Mouse (Mus musculus): ENCODE measurements at regions not wholly inside any gene's neighbourhood (a gene's known extent, or its start where the extent isn't known, plus 50 kb on each side); places are given as distances from the start of the nearest gene placed in this dataset.

DNA sequence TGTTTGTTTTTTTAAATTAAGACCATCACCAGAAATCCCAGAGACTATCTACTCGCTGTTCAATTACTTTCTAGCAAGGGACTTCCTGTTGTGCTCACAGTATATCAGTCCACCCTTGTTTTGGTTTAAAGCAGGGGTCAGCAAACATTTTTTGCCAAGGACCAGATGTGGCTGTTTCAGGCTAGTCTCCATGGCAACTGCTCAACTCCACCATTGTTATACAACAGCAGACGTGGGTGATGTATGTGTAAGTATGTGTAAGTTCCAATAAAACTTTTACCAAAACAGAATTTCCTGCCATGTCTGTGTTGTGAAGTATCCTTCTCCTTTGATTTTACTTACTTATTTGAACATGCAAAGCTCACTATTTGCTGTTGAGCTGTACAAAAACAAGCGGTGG, 259.9 kb downstream of the Dhx15 start:
- Histone ChIP-seq H3K27ac (ENCODE audit: insufficient read depth, low read length) (no peak overlapping the region), H3K36me3 (ENCODE audit: control insufficient read depth, insufficient read depth, low read length) (no peaks in the 10 kb centered on the region), H3K4me1 (ENCODE audit: control insufficient read depth, insufficient read depth, insufficient read length) (no peaks in the 10 kb centered on the region), H3K27me3 (ENCODE audit: control insufficient read depth, insufficient read depth, low read length) (no peaks in the 10 kb centered on the region), H3K4me3 (ENCODE audit: extremely low read depth, insufficient read depth, insufficient read length) (no peak overlapping the region)
- DNase-seq (ENCODE audit: low read depth in 1 of 2, low spot score in 2 of 2), result no peak
- WGBS, result 93% methylated on average over 3 of the region's 3 CpGs
- TF ChIP-seq CTCF (IDR thresholded peaks at IDR 0.05; ENCODE audit: extremely low read depth, insufficient read depth, insufficient read length, insufficient replicate concordance) (no peak), POLR2A (IDR thresholded peaks at IDR 0.05; ENCODE audit: low read depth, low read length) (no peak)

DNA sequence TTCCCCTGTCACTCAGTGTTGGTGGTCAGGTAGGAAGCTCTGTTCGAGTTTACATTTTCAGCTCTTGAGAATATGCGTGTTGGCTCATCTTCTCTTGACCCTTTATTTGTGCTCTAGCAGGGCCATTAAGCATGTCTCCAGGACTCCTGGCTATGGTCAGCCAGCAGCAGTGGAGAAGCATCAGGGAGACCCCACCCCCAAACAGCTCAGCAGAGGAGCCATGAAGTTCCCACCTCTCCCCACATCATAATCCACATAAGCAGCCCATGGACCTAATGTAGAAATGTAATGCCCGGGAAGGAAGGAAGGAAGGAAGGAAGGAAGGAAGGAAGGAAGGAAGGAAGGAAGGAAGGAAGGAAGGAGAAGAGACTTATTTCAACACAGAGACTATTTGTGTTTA, 261.5 kb downstream of the Dhx15 start:
- H3K36me3 ChIP-seq (ENCODE audit: control insufficient read depth, insufficient read depth, low read length), result no peaks in the 10 kb centered on the region
- no peaks in the 10 kb centered on the region for H3K27me3 ChIP-seq (ENCODE audit: control insufficient read depth, insufficient read depth, low read length)
- H3K4me1 ChIP-seq (ENCODE audit: control insufficient read depth, insufficient read depth, insufficient read length), result no peaks in the 10 kb centered on the region
- H3K4me3 ChIP-seq (ENCODE audit: extremely low read depth, insufficient read depth, insufficient read length), result no peak overlapping the region
- WGBS, result 87% methylated on average over 3 of the region's 3 CpGs
- H3K27ac ChIP-seq (ENCODE audit: insufficient read depth, low read length), result no peak overlapping the region
- TF ChIP-seq POLR2A (IDR thresholded peaks at IDR 0.05; ENCODE audit: low read depth, low read length) (no peak), CTCF (IDR thresholded peaks at IDR 0.05; ENCODE audit: extremely low read depth, insufficient read depth, insufficient read length, insufficient replicate concordance) (no peak)
- no peak for DNase-seq (ENCODE audit: low read depth in 1 of 2, low spot score in 2 of 2)

DNA sequence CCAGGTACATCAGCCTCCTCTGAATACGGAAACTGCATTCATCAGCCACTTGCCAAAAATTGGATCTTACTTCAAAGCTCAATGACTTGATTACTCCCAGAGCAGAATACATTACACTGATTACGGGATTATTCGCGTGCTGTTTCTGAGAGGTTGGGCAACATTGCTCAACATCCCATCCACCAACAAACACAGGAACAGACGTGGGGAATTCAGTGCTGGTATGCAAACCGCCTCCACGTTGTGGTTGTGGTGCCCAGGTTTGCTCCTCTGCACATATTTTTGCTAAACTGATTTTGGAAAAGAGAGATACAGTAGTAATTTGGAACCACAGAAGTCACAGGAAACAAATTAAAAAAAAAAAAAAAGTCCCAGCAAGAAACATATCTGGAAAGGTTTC, 266.9 kb downstream of the Dhx15 start:
- Histone ChIP-seq H3K27me3 (ENCODE audit: control insufficient read depth, insufficient read depth, low read length) (no peaks in the 10 kb centered on the region), H3K27ac (ENCODE audit: insufficient read depth, low read length) (no peak overlapping the region), H3K36me3 (ENCODE audit: control insufficient read depth, insufficient read depth, low read length) (no peaks in the 10 kb centered on the region), H3K4me3 (ENCODE audit: extremely low read depth, insufficient read depth, insufficient read length) (no peak overlapping the region), H3K4me1 (ENCODE audit: control insufficient read depth, insufficient read depth, insufficient read length) (no peaks in the 10 kb centered on the region)
- TF ChIP-seq CTCF (IDR thresholded peaks at IDR 0.05; ENCODE audit: extremely low read depth, insufficient read depth, insufficient read length, insufficient replicate concordance) (no peak), POLR2A (IDR thresholded peaks at IDR 0.05; ENCODE audit: low read depth, low read length) (no peak)
- WGBS, result 77% methylated on average over 7 of the region's 7 CpGs
- DNase-seq (ENCODE audit: low read depth in 1 of 2, low spot score in 2 of 2), result no peak

DNA sequence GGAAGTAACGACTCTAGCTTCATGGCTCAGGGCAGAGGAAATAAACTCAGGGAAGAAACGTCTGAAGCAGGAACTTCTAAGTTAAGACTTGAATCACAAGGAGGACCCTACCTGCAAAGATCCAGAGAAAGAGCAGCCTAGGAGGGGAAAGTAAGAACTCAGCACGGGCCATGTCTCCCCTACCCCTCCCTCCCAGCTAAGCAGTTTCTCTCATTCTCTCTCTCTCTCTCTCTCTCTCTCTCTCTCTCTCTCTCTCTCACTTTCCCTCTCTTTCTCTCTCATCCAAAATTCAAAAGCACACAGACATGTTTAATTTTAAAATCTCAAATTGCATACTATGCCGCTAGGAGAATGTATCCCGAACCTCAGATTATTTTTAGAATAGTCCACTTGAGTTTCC, 267.3 kb downstream of the Dhx15 start:
- Histone ChIP-seq H3K4me3 (ENCODE audit: extremely low read depth, insufficient read depth, insufficient read length) (no peak overlapping the region), H3K36me3 (ENCODE audit: control insufficient read depth, insufficient read depth, low read length) (no peaks in the 10 kb centered on the region), H3K27ac (ENCODE audit: insufficient read depth, low read length) (no peak overlapping the region), H3K27me3 (ENCODE audit: control insufficient read depth, insufficient read depth, low read length) (no peaks in the 10 kb centered on the region), H3K4me1 (ENCODE audit: control insufficient read depth, insufficient read depth, insufficient read length) (no peaks in the 10 kb centered on the region)
- TF ChIP-seq POLR2A (IDR thresholded peaks at IDR 0.05; ENCODE audit: low read depth, low read length) (no peak), CTCF (IDR thresholded peaks at IDR 0.05; ENCODE audit: extremely low read depth, insufficient read depth, insufficient read length, insufficient replicate concordance) (no peak)
- WGBS, result 52% methylated on average over 5 of the region's 5 CpGs
- no peak for DNase-seq (ENCODE audit: low read depth in 1 of 2, low spot score in 2 of 2)

DNA sequence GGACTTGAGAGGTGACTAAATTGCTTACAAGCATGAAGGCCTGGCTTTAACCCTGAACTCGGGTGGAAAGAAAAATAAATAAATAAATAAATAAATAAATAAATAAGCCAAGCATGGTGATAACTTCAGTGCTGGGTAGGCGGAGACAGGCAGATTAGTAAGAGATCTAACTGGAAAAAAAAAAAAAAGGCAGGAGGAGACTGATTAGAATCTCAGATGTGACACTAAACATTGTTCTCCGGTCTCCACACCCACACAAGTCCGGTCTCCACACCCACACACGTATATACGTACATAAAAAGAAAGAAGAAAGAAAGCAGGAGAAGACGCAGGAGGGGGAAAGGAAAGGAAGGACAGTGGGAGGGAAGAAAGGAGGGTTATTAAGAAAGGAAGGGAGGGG, 267.8 kb downstream of the Dhx15 start:
- no peaks in the 10 kb centered on the region for H3K4me1 ChIP-seq (ENCODE audit: control insufficient read depth, insufficient read depth, insufficient read length)
- no peak overlapping the region for H3K4me3 ChIP-seq (ENCODE audit: extremely low read depth, insufficient read depth, insufficient read length)
- no peak for DNase-seq (ENCODE audit: low read depth in 1 of 2, low spot score in 2 of 2)
- 78% methylated on average over 7 of the region's 7 CpGs for WGBS
- no peaks in the 10 kb centered on the region for H3K27me3 ChIP-seq (ENCODE audit: control insufficient read depth, insufficient read depth, low read length)
- no peak for TF ChIP-seq POLR2A (IDR thresholded peaks at IDR 0.05; ENCODE audit: low read depth, low read length)
- TF ChIP-seq CTCF (IDR thresholded peaks at IDR 0.05; ENCODE audit: extremely low read depth, insufficient read depth, insufficient read length, insufficient replicate concordance), result no peak
- H3K27ac ChIP-seq (ENCODE audit: insufficient read depth, low read length), result no peak overlapping the region
- H3K36me3 ChIP-seq (ENCODE audit: control insufficient read depth, insufficient read depth, low read length), result no peaks in the 10 kb centered on the region

DNA sequence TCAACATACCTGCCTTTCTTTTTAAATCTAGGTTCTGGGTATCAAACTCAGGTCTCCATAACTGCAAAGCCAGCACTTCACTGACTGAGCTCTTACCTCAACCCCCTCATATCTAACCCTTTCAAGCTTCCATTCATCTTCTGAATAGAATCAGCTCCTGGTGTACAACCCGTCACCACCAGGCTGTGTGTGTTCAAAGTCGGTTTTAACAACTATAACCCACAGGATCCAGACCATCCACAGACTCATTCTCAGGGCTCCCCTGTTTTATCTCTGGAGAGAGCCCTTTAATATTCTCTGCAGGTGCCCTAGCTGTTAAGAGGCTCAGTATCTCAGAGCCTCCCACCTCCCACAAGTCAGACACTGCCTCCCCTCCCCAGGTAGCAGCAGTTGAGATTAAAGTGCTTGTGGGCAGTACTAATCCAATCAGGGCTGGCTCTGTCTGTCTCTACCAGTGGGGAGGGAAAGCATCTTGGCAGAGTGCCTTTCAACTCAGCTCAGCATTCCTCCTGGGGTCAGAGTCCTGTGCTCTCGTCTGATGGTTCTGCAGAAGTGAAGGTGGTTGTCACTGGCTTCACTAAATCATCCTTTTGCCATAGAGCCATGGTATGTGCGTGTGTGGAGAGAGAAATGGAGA, 272.4 kb downstream of the Dhx15 start:
- Histone ChIP-seq H3K36me3 (ENCODE audit: control insufficient read depth, insufficient read depth, low read length) (no peaks in the 10 kb centered on the region), H3K4me3 (ENCODE audit: extremely low read depth, insufficient read depth, insufficient read length) (no peak overlapping the region), H3K27me3 (ENCODE audit: control insufficient read depth, insufficient read depth, low read length) (no peaks in the 10 kb centered on the region), H3K4me1 (ENCODE audit: control insufficient read depth, insufficient read depth, insufficient read length) (no peaks in the 10 kb centered on the region), H3K27ac (ENCODE audit: insufficient read depth, low read length) (no peak overlapping the region)
- 57% methylated on average over 4 of the region's 4 CpGs for WGBS
- no peak for DNase-seq (ENCODE audit: low read depth in 1 of 2, low spot score in 2 of 2)
- TF ChIP-seq CTCF (IDR thresholded peaks at IDR 0.05; ENCODE audit: extremely low read depth, insufficient read depth, insufficient read length, insufficient replicate concordance) (no peak), POLR2A (IDR thresholded peaks at IDR 0.05; ENCODE audit: low read depth, low read length) (no peak)

DNA sequence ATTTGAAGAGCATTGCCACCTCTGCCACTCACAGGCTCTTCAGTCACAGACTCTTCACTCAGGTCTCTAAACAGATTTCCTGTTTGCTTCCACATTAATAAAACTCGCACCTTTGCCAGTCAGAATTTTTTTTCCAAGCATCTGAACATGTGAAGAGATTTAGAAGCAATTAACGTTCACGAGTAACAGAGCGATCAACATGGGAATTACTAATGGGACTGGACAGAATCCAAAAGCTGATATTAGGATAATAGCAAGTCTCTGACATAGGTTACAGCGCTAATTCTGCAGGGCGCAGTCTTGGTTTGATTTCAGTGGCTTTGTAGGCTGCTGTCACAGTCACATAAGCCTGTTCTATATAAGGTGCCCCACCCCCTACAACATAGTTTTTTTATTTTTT, 275.6 kb downstream of the Dhx15 start:
- no peak for DNase-seq (ENCODE audit: low read depth in 1 of 2, low spot score in 2 of 2)
- H3K27me3 ChIP-seq (ENCODE audit: control insufficient read depth, insufficient read depth, low read length), result no peaks in the 10 kb centered on the region
- no peak for TF ChIP-seq CTCF (IDR thresholded peaks at IDR 0.05; ENCODE audit: extremely low read depth, insufficient read depth, insufficient read length, insufficient replicate concordance)
- no peak for TF ChIP-seq POLR2A (IDR thresholded peaks at IDR 0.05; ENCODE audit: low read depth, low read length)
- no peaks in the 10 kb centered on the region for H3K4me1 ChIP-seq (ENCODE audit: control insufficient read depth, insufficient read depth, insufficient read length)
- H3K4me3 ChIP-seq (ENCODE audit: extremely low read depth, insufficient read depth, insufficient read length), result no peak overlapping the region
- 87% methylated on average over 6 of the region's 6 CpGs for WGBS
- no peaks in the 10 kb centered on the region for H3K36me3 ChIP-seq (ENCODE audit: control insufficient read depth, insufficient read depth, low read length)
- no peak overlapping the region for H3K27ac ChIP-seq (ENCODE audit: insufficient read depth, low read length)
